In the genomic region with DNA sequence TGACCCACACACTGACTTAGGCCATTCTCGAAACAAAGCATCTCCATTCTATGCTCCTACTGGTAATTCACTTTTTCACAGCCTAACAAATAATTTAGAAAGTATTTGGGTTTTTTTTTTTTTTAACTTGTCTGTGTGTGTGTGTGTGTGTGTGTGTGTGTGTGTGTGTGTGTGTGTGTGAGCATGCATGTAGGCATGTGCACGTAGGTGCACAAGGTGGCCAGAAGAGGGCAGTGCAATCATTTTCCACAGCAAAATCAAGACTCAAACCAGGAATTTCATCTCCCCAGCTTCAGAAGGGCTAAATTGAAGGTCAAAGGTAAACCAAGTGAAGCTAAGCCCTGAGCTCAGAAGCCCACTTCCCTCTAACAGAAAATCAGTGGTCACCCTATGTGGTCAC, we compare ENCODE assay signal across 14 mouse cellular contexts. TPM values are rescaled to one million over a fixed set of nuclear protein-coding genes. Genes with fewer than 3 reads are reported as not detected.
DNase-seq lines count a peak whose midpoint lies in the region; ATAC-seq and TF ChIP-seq lines count a peak whose summit lies in the region.
"Had no signal": no experiment of that assay in that cellular context is flagged by ENCODE, and none has a peak within 500 bp of the region (broad histone marks: within the 10 kb centered on the region; RNA-seq: fewer than 3 reads in every experiment).

No protein-coding gene starts in this region.

- no peaks in the 10 kb centered on the region for H3K36me3 ChIP-seq in intestine, postnatal 0 days (ENCODE audit: control insufficient read depth, insufficient read depth)
- no peaks in the 10 kb centered on the region for H3K36me3 ChIP-seq in intestine, embryonic 15.5 days
- no peaks in the 10 kb centered on the region for H3K36me3 ChIP-seq in ES-Bruce4 (ENCODE audit: control insufficient read depth, insufficient read depth, low read length, poor library complexity, severe bottlenecking)
- no peaks in the 10 kb centered on the region for H3K36me3 ChIP-seq in hindbrain, postnatal 0 days (ENCODE audit: insufficient read depth, low read length)
- H3K36me3 ChIP-seq: stomach, embryonic 15.5 days had no signal

- no peak for ATAC-seq in intestine, postnatal 0 days
- ATAC-seq in intestine, embryonic 15.5 days: no peak
- ATAC-seq in hindbrain, postnatal 0 days: no peak
- ATAC-seq in megakaryocyte, adult 5-6 weeks (ENCODE audit: poor library complexity, severe bottlenecking): no peak

- no peaks in the 10 kb centered on the region for H3K4me1 ChIP-seq in intestine, postnatal 0 days (replicated peaks; ENCODE audit: control insufficient read depth, insufficient read depth, low read length)
- H3K4me1 ChIP-seq in intestine, embryonic 15.5 days (replicated peaks): no peaks in the 10 kb centered on the region
- H3K4me1 ChIP-seq in ES-Bruce4 (ENCODE audit: control insufficient read depth, insufficient read depth, low read length): no peaks in the 10 kb centered on the region
- peaks cover 25% of the 10 kb centered on the region for H3K4me1 ChIP-seq in hindbrain, postnatal 0 days (ENCODE audit: insufficient read depth, low read length)
- H3K4me1 ChIP-seq: stomach, embryonic 15.5 days had no signal

- no peak overlapping the region for H3K4me2 ChIP-seq in intestine, postnatal 0 days (replicated peaks; ENCODE audit: low read depth)
- H3K4me2 ChIP-seq in intestine, embryonic 15.5 days (replicated peaks): no peak overlapping the region
- no peak overlapping the region for H3K4me2 ChIP-seq in hindbrain, postnatal 0 days (ENCODE audit: low read depth, low read length)
- H3K4me2 ChIP-seq: stomach, embryonic 15.5 days had no signal

- 86% methylated on average over 2 of the region's 2 CpGs for WGBS in intestine, postnatal 0 days
- WGBS in intestine, embryonic 15.5 days: 92% methylated on average over 2 of the region's 2 CpGs
- WGBS in hindbrain, postnatal 0 days: 95% methylated on average over 2 of the region's 2 CpGs

- peak; percentile 61 for DNase-seq in 416B (ENCODE audit: low read depth)
- DNase-seq in hindbrain, postnatal 0 days (ENCODE audit: low spot score): no peak
- no peak for DNase-seq in c-Kit-positive CD71-positive TER-119-positive erythroid progenitor cells, embryonic 14.5 days (ENCODE audit: low spot score)
- DNase-seq in ovary, postnatal 36 days (ENCODE audit: low spot score): no peak
- DNase-seq: cerebellum, adult 11-12 months; heart, adult 11 months; heart, postnatal 4 days; kidney, postnatal 25 days had no signal

- H3K27ac ChIP-seq in intestine, postnatal 0 days (ENCODE audit: low read depth, low read length): no peak overlapping the region
- H3K27ac ChIP-seq in intestine, embryonic 15.5 days: no peak overlapping the region
- no peak overlapping the region for H3K27ac ChIP-seq in ES-Bruce4 (ENCODE audit: insufficient read depth, low read length)
- H3K27ac ChIP-seq in hindbrain, postnatal 0 days: peak overlapping the region; percentile 74
- H3K27ac ChIP-seq: stomach, embryonic 15.5 days had no signal

- TF ChIP-seq POLR2A in ES-Bruce4 (IDR thresholded peaks at IDR 0.05; ENCODE audit: insufficient read depth, low read length): no peak

- no peak overlapping the region for H3K9ac ChIP-seq in intestine, postnatal 0 days (ENCODE audit: low read depth, low read length)
- H3K9ac ChIP-seq in intestine, embryonic 15.5 days: no peak overlapping the region
- H3K9ac ChIP-seq in ES-Bruce4 (ENCODE audit: low read depth, poor library complexity, severe bottlenecking): no peak overlapping the region
- no peak overlapping the region for H3K9ac ChIP-seq in hindbrain, postnatal 0 days (replicated peaks; ENCODE audit: low read length)
- H3K9ac ChIP-seq: stomach, embryonic 15.5 days had no signal

- H3K4me3 ChIP-seq in intestine, postnatal 0 days (ENCODE audit: low read depth, low read length): no peak overlapping the region
- no peak overlapping the region for H3K4me3 ChIP-seq in intestine, embryonic 15.5 days (replicated peaks)
- no peak overlapping the region for H3K4me3 ChIP-seq in ES-Bruce4 (ENCODE audit: low read depth, low read length)
- no peak overlapping the region for H3K4me3 ChIP-seq in hindbrain, postnatal 0 days (ENCODE audit: low read length)
- H3K4me3 ChIP-seq: stomach, embryonic 15.5 days had no signal

- no peaks in the 10 kb centered on the region for H3K9me3 ChIP-seq in intestine, postnatal 0 days (ENCODE audit: control insufficient read depth)
- H3K9me3 ChIP-seq in intestine, embryonic 15.5 days: no peaks in the 10 kb centered on the region
- H3K9me3 ChIP-seq in ES-Bruce4 (replicated peaks; ENCODE audit: control insufficient read depth, insufficient read depth, low read length, poor library complexity, severe bottlenecking): no peaks in the 10 kb centered on the region
- no peaks in the 10 kb centered on the region for H3K9me3 ChIP-seq in hindbrain, postnatal 0 days (ENCODE audit: low read length)
- H3K9me3 ChIP-seq: G1E; stomach, embryonic 15.5 days had no signal

- no peaks in the 10 kb centered on the region for H3K27me3 ChIP-seq in intestine, postnatal 0 days (replicated peaks; ENCODE audit: control insufficient read depth, insufficient read depth, low read length)
- no peaks in the 10 kb centered on the region for H3K27me3 ChIP-seq in intestine, embryonic 15.5 days (replicated peaks)
- no peaks in the 10 kb centered on the region for H3K27me3 ChIP-seq in ES-Bruce4 (ENCODE audit: control insufficient read depth, insufficient read depth, low read length, poor library complexity, severe bottlenecking)
- H3K27me3 ChIP-seq in hindbrain, postnatal 0 days (ENCODE audit: insufficient read depth, low read length): no peaks in the 10 kb centered on the region
- H3K27me3 ChIP-seq: stomach, embryonic 15.5 days had no signal

- TF ChIP-seq CTCF in intestine, postnatal 0 days (IDR thresholded peaks at IDR 0.05; ENCODE audit: low read depth): peak; percentile 48; the same call in 1 of the 2 replicates
- TF ChIP-seq CTCF in ES-Bruce4 (IDR thresholded peaks at IDR 0.05; ENCODE audit: low read depth, low read length): peak; percentile 25
- TF ChIP-seq CTCF in hindbrain, postnatal 0 days (IDR thresholded peaks at IDR 0.05; ENCODE audit: low read depth): peak; percentile 61

- no peak for TF ChIP-seq EP300 in ES-Bruce4 (IDR thresholded peaks at IDR 0.05; ENCODE audit: insufficient read depth, low read depth, low read length)

RNA-seq across cellular contexts. Expression of a gene that starts 27.5 kb away (rescaled TPM):
- 8.9 and 9.2 TPM in 2 replicates for polyA plus RNA-seq in intestine, postnatal 0 days (2015; fragmentation: Nextera tagmentation; extraction: Ambion mirVana)
- 16.2 and 16.7 TPM in 2 replicates for polyA plus RNA-seq in intestine, embryonic 15.5 days (2015; fragmentation: Nextera tagmentation; extraction: Ambion mirVana)
- polyA plus RNA-seq in ES-Bruce4 (2011; ENCODE audit: insufficient read depth, insufficient read length, low read depth, missing spikeins): 189 and 201 TPM in 2 replicates
- total RNA-seq in hindbrain, postnatal 0 days (2014; rRNA removed): 163 and 171 TPM in 2 replicates
- 29.1 and 33.2 TPM in 2 replicates for polyA plus RNA-seq in hindbrain, postnatal 0 days (2015; fragmentation: Nextera tagmentation; extraction: Ambion mirVana)
- 14.9 and 15.2 TPM in 2 replicates for total RNA-seq in megakaryocyte, adult 5-6 weeks (2015)
- 29.3 and 31.6 TPM in 2 replicates for total RNA-seq in megakaryocyte, adult 5-6 weeks (2017)

RNA-seq across cellular contexts. Expression of a gene that starts 54.4 kb away (rescaled TPM):
- polyA plus RNA-seq in intestine, postnatal 0 days (2015; fragmentation: Nextera tagmentation; extraction: Ambion mirVana): 60.3 and 63.3 TPM in 2 replicates
- polyA plus RNA-seq in intestine, embryonic 15.5 days (2015; fragmentation: Nextera tagmentation; extraction: Ambion mirVana): 29.6 and 30.6 TPM in 2 replicates
- polyA plus RNA-seq in ES-Bruce4 (2011; ENCODE audit: insufficient read depth, insufficient read length, low read depth, missing spikeins): 91.1 and 93.8 TPM in 2 replicates
- total RNA-seq in hindbrain, postnatal 0 days (2014; rRNA removed): 31.7 and 41.6 TPM in 2 replicates
- 9.5 and 10.4 TPM in 2 replicates for polyA plus RNA-seq in hindbrain, postnatal 0 days (2015; fragmentation: Nextera tagmentation; extraction: Ambion mirVana)
- total RNA-seq in megakaryocyte, adult 5-6 weeks (2015): 38.1 and 51.5 TPM in 2 replicates
- total RNA-seq in megakaryocyte, adult 5-6 weeks (2017): 24.7 and 27.3 TPM in 2 replicates
